Mouse (Mus musculus) E14TG2a.4 (cell line): ENCODE measurements around the gene Rd3.

ENCODE experiments used
- CTCF ChIP-seq: conservative IDR thresholded peaks from 2 replicates; pipeline ENCODE4 v1.5.1; 2014; ENCODE audit warnings: low read length
- NANOG ChIP-seq: IDR thresholded peaks from 2 replicates; pipeline ENCODE4 v1.6.1; 2014; ENCODE audit warnings: borderline replicate concordance, low read length, mixed read lengths

GRCm38 (mm10) chr1:191957321-191957720 is 19.8 kb upstream of the Rd3 start:
- TF ChIP-seq CTCF: no peak
- no peak for TF ChIP-seq NANOG
